Mouse (Mus musculus) cerebellum, adult 2 months (tissue): ENCODE measurements around the gene Itga5. TPM values are rescaled to one million over a fixed set of nuclear protein-coding genes. Genes with fewer than 3 reads are reported as not detected.
"Not testable (repeated sequence)": the region's sequence is repeated elsewhere in the genome, so short reads cannot be mapped to it uniquely, and the experiment has no call there.

Source experiments
- DNase-seq, 2 experiments: peaks; one replicate each; pipeline ENCODE4 v3.0.0; 2021
- H3K27ac ChIP-seq: fragments of 200-500 bp; 2 replicates; pipeline ENCODE4 v1.5.1; 2012; ENCODE audit warnings: low read length, control low read depth, inconsistent platforms; ENCODE audit not compliant: insufficient read depth
- H3K27me3 ChIP-seq: fragments of 200-500 bp; 2 replicates; pipeline ENCODE4 v1.6.1; 2012; ENCODE audit warnings: inconsistent platforms, mild to moderate bottlenecking, low read length, moderate library complexity; ENCODE audit not compliant: control insufficient read depth, insufficient read depth
- H3K4me1 ChIP-seq: fragments of 200-500 bp; 2 replicates; pipeline ENCODE4 v1.6.1; 2011; ENCODE audit warnings: low read length; ENCODE audit not compliant: control insufficient read depth, insufficient read depth
- H3K4me3 ChIP-seq: fragments of 200-500 bp; replicated peaks from 2 replicates; pipeline ENCODE3; 2011; ENCODE audit warnings: mild to moderate bottlenecking, low read depth, low read length, control low read depth; ENCODE audit not compliant: insufficient read depth
- CTCF ChIP-seq: fragments of 200-500 bp; IDR thresholded peaks from 2 replicates; pipeline ENCODE4 v1.5.1; 2011; ENCODE audit warnings: low read depth, mild to moderate bottlenecking, control low read depth, low read length, moderate library complexity, borderline replicate concordance; ENCODE audit not compliant: insufficient read depth
- POLR2A ChIP-seq: fragments of 200-500 bp; IDR thresholded peaks from 2 replicates; pipeline ENCODE4 v1.6.1; 2011; ENCODE audit warnings: low read length, control low read depth, borderline replicate concordance; ENCODE audit not compliant: insufficient read depth
- WGBS: fragments of 180-500 bp; shearing (Covaris S2); methylation state at CpG from one replicate; pipeline ENCODE4 v1.1.7; 2018; 5-methylcytosine and 5-hydroxymethylcytosine counted together
- polyA plus RNA-seq: library from polyadenylated mRNA; depleted of rRNA; stranded (reverse); fragments of >200 nt; gene quantifications from 2 replicates; pipeline ENCODE4 v1.2.3, GENCODE M21; 2012; rRNA removed

Itga5 gene
- polyA plus RNA-seq = 1.6 TPM in 2 replicates

DNA sequence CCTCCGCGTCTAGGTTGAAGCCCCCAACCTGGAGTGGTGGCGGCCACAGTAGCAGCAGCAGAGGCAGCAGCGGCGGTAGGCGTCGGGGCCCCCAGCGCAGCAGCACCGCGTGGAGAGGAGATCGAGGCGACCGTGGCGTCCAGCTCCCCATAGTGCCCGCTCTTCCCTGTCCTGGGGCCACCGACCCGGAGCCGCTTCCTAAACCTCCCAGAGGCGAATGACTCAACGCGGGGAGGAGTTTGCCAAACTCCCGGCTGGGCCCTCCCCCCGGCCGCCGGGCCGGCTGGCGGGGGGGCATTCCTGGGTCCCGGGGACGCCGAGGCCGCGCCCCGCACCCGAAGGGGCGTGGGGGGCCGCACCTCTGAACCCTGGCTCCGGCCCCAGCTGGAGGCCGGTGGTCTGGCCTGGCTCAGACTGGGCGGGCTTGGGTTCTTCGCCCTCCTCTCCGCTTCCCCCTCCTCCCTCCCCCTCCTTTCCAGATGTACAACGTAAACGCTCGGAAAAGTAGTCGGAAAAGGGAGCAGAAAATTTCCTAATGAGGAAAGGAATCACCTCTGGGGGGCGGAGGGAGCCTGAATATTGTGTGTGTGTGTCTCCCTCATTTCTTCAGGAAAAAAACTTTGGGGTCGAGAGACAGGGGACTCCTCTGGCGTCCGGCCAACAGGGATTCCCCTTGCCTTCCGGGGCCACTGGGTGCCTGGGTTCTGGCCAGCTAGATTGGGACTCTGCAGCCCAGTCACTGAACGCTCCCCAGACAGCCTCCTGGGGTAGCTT is at the start of gene Itga5:
Itga5 (minus strand) TSS at position 388 of the 774 bp plus-strand sequence.
- TF ChIP-seq CTCF (no peak), POLR2A (no peak)
- DNase-seq = no peak
- Histone ChIP-seq H3K4me1 (no peaks in the 10 kb centered on the region), H3K27ac (no peak within 1 kb of the TSS), H3K4me3 (peak within 1 kb of the TSS; percentile 23), H3K27me3 (peaks cover 5% of the 10 kb centered on the region)
- 2% methylated on average over 51 of the region's 51 CpGs for WGBS

DNA sequence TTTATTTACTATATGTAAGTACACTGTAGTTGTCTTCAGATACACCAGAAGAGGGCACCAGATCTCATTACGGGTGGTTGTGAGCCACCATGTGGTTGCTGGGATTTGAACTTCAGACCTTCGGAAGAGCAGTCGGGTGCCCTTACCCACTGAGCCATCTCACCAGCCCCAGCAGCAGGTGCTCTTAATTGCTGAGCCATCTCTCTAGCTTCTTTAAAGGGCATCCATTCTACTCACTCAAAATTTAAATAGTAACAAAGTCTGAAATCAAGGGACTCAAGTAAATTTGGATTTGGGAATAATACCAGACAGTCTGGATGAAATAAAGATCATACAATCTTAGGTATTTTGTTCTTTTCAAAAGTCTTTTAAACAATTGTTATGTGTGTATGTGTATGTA is 39.0 kb upstream of the Itga5 start:
- DNase-seq, H3K4me1 ChIP-seq, H3K27ac ChIP-seq, H3K27me3 ChIP-seq, H3K4me3 ChIP-seq: not testable (repeated sequence)
- WGBS = 86% methylated on average over 2 of the region's 3 CpGs

DNA sequence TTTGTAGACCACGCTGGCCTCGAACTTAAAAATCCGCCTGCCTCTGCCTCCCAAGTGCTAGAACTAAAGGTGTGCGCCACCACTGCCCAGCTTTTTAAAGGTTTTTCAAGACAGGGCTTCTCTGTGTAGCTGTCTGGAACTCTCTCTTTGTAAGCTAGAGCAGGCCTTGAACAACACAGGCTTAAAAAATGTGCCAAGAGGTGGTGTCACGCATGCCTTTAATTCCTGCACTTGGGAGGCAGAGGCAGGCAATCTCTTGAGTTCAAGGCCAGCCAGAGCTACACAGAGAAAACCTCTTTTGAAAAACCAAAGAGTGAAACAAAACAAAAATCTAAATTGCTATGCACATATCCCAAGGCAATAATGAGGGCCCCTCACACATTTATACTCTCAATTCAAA is 34.8 kb upstream of the Itga5 start:
- no peak for DNase-seq
- no peak overlapping the region for H3K27ac ChIP-seq
- H3K4me3 ChIP-seq = no peak overlapping the region
- TF ChIP-seq CTCF = no peak
- no peak for TF ChIP-seq POLR2A
- no peaks in the 10 kb centered on the region for H3K4me1 ChIP-seq
- no peaks in the 10 kb centered on the region for H3K27me3 ChIP-seq
- 93% methylated on average over 5 of the region's 5 CpGs for WGBS

DNA sequence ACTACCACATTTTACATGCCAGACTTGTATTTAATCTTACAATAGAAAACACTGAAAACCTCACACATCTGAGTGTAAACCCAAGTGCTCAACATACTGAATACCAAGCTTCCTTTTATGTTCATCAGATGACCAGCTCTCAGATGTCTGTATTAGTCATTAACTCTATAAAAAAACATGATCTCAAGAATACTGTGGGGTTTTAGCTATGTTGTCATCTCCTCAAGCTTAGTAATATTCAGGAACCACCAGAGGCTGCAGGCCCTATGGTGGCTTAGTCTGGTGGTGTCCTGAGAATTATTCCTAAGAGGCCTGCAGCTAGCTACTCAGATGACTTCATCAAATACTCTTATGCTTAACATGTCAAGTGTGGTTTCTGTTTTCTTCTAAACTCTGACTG is 27.0 kb upstream of the Itga5 start:
- DNase-seq = no peak
- Histone ChIP-seq H3K4me1 (no peaks in the 10 kb centered on the region), H3K4me3 (no peak overlapping the region), H3K27me3 (no peaks in the 10 kb centered on the region), H3K27ac (no peak overlapping the region)
- TF ChIP-seq POLR2A = no peak
- no peak for TF ChIP-seq CTCF

DNA sequence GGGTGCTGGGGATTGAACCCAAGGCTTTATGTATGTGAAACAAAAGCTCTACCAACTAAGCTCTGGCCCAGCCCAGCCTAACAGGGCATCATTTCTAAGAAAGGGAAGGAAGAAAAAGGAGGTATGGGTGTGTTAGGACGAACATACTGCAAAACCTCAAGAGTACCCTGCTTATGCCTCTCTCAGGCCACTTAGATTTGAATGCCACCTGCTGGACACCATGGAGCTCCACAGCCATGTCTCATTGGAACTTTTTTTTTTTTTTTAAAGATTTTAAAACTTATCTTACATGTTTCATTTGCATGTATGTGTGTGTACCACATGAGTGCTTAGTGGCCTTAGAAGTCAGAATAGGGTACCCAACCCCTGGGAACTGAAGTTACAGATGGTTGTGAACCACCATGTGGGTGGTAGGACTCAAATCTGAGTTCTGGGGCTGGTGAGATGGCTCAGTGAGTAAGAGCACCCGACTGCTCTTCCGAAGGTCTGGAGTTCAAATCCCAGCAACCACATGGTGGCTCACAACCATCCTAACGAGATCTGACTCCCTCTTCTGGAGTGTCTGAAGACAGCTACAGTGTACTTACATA is 22.1 kb upstream of the Itga5 start:
- WGBS = 60% methylated on average over 4 of the region's 4 CpGs

DNA sequence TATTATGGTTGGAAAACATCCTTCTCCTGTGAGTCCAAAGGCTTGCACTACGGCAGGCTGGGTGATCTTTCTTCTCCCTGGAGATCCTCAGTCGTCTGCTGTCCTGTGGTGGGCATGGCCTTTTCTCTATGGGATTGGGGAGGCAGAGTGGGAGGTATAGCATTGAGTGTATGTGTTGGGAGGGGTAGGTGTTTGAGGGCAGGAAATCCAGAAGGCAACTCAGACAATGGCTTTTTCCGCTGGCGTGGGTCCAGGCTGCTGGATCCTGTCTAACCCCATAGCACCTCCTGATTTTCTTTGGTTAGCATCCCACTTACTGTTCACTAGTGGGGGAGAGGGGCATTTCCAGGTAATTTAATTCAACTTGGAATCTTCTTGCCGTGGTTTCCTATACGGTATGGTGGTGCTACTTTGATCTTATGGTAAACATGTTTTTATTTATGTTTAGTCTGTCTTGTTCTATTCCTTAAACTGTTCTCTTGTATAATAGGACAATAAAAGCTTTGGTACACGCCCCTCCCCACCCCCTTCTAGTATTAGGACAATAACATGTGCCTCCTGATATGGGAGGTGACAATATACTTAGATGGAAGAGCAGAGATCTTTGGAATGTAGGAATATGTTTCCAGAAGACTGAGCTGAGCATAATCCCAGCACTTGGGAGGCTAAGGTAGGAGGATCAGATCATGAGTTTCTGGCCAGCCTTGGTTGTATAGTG is 17.4 kb upstream of the Itga5 start:
- no peak for DNase-seq
- 74% methylated on average over 7 of the region's 7 CpGs for WGBS
- TF ChIP-seq CTCF = no peak
- TF ChIP-seq POLR2A = no peak

More for the DNA sequence above, 22.1 kb upstream of the Itga5 start:
- no peaks in the 10 kb centered on the region for H3K4me1 ChIP-seq
- DNase-seq = no peak
- H3K27ac ChIP-seq = no peak overlapping the region
- H3K27me3 ChIP-seq = no peaks in the 10 kb centered on the region
- no peak overlapping the region for H3K4me3 ChIP-seq
- TF ChIP-seq POLR2A (no peak), CTCF (peak; percentile 46; the same call in 1 of the 2 replicates)

DNA sequence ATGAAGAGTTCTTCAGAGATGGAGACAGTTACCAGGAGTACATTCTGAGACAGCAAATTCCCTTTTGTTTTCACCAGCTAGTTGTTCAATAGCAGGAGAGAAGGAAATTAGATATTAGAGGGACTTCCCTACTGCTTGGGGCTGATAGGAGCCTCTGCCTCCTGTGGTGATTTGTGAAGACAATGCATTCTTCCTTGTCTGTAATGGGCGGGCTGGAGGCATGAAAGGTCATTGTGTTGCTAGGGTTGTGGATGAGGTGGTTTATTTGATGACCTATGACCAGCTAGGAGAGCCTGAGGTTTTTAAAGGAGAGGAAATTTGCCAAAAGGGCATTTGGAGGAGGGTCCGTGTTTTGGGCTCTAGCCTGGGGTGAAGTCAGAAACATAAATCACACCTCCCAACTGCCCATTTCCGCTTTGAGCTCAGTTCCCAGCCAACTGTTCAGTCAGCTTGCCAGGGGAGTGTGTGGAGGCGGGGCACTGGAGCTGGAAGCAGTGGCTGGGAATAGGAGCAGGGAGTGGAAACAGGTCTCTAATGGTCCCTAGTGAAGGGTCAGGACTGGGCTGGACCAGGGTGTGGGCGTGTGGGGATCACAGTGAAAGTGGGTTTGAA is 16.3 kb upstream of the Itga5 start:
- TF ChIP-seq POLR2A = no peak
- TF ChIP-seq CTCF = no peak
- DNase-seq = no peak
- 46% methylated on average over 5 of the region's 5 CpGs for WGBS

More for the DNA sequence above, 17.4 kb upstream of the Itga5 start:
- H3K27ac ChIP-seq = no peak overlapping the region
- no peak overlapping the region for H3K4me3 ChIP-seq
- H3K4me1 ChIP-seq = no peaks in the 10 kb centered on the region
- H3K27me3 ChIP-seq = no peaks in the 10 kb centered on the region

More for the DNA sequence above, 16.3 kb upstream of the Itga5 start:
- Histone ChIP-seq H3K27ac (no peak overlapping the region), H3K4me1 (no peaks in the 10 kb centered on the region), H3K27me3 (no peaks in the 10 kb centered on the region), H3K4me3 (no peak overlapping the region)
